Mouse (Mus musculus) neural tube, embryonic 14.5 days (tissue): ENCODE results near the gene Lingo3. TPM values are rescaled to one million over a fixed set of nuclear protein-coding genes. Genes with fewer than 3 reads are reported as not detected.

ENCODE experiments used
- ATAC-seq: fragments of 200-750 bp; cut with Nextera tagmentation; 2 replicates; pipeline ENCODE4 v1.8.0; 2017; ENCODE audit warnings: low read depth, mild to moderate bottlenecking, moderate TSS enrichment, moderate library complexity
- H3K27ac ChIP-seq: fragments of 300-500 bp; sonication (generic); 2 replicates; pipeline ENCODE4 v1.5.1; 2014; ENCODE audit warnings: low read depth, mild to moderate bottlenecking, control low read depth, low read length, moderate library complexity, mixed read lengths
- H3K27me3 ChIP-seq: fragments of 300-500 bp; sonication (generic); 2 replicates; pipeline ENCODE4 v1.6.1; 2014; ENCODE audit warnings: low read length; ENCODE audit not compliant: control insufficient read depth, insufficient read depth
- H3K36me3 ChIP-seq: fragments of 300-500 bp; sonication (generic); 2 replicates; pipeline ENCODE4 v1.6.1; 2014; ENCODE audit warnings: low read length, mixed read lengths; ENCODE audit not compliant: control insufficient read depth, insufficient read depth
- H3K4me1 ChIP-seq: fragments of 300-500 bp; sonication (generic); 2 replicates; pipeline ENCODE4 v1.6.1; 2014; ENCODE audit warnings: low read length; ENCODE audit not compliant: control insufficient read depth, insufficient read depth
- H3K4me2 ChIP-seq: fragments of 300-500 bp; sonication (generic); 2 replicates; pipeline ENCODE4 v1.6.1; 2014; ENCODE audit warnings: mild to moderate bottlenecking, low read depth, low read length, control low read depth
- H3K4me3 ChIP-seq: fragments of 300-500 bp; sonication (generic); 2 replicates; pipeline ENCODE4 v1.5.1; 2014; ENCODE audit warnings: low read depth, low read length, control low read depth, mixed read lengths
- H3K9ac ChIP-seq: fragments of 300-500 bp; sonication (generic); replicated peaks from 2 replicates; pipeline ENCODE4 v1.6.1; 2014; ENCODE audit warnings: low read depth, mild to moderate bottlenecking, control low read depth, low read length, mixed read lengths
- H3K9me3 ChIP-seq: fragments of 300-500 bp; sonication (generic); 2 replicates; pipeline ENCODE4 v1.6.1; 2016; ENCODE audit warnings: low read length; ENCODE audit not compliant: control insufficient read depth
- WGBS: fragments of 180-500 bp; shearing (Covaris S2); extraction: QIAGEN DNeasy Blood & Tissue Kit; methylation state at CpG from one replicate; pipeline ENCODE4 v1.1.7; 2014; 5-methylcytosine and 5-hydroxymethylcytosine counted together
- polyA plus RNA-seq: library from polyadenylated mRNA; unstranded; fragments of >200 nt; fragmentation: Nextera tagmentation; extraction: Ambion mirVana; gene quantifications from 2 replicates; pipeline ENCODE4 v1.2.1, GENCODE M21; 2014

Lingo3 gene
- polyA plus RNA-seq, 1 experiment from 2014 or later, result 12.0 TPM

DNA sequence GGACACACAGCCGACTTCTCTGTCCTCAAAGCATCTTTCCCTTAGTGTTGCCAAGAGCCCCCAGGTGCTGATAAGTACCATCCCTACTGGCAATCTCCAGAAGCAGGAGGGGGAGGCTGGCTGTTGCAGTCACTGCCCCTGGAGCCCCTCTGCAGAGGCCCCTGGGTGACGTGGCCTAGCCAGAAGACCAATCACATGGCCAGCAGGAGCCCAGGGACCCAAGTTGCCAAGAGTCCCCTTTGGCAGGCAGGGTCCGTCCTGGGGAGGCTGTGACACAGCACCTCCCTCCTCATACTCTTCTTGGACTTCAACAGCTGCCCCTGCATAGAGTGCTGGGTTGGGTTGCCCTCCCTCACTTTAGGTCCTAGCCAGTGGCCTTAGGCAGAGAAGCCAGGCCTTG lies 40.8 kb downstream of the Lingo3 start:
- no peak overlapping the region for H3K27ac ChIP-seq
- no peaks in the 10 kb centered on the region for H3K27me3 ChIP-seq
- H3K4me1 ChIP-seq, result peaks cover 18% of the 10 kb centered on the region
- H3K9ac ChIP-seq, result no peak overlapping the region
- no peak for ATAC-seq
- H3K36me3 ChIP-seq, result peaks cover 37% of the 10 kb centered on the region
- H3K4me2 ChIP-seq, result no peak overlapping the region
- no peak overlapping the region for H3K4me3 ChIP-seq
- H3K9me3 ChIP-seq, result no peaks in the 10 kb centered on the region
- WGBS, result 84% methylated on average over 3 of the region's 3 CpGs

DNA sequence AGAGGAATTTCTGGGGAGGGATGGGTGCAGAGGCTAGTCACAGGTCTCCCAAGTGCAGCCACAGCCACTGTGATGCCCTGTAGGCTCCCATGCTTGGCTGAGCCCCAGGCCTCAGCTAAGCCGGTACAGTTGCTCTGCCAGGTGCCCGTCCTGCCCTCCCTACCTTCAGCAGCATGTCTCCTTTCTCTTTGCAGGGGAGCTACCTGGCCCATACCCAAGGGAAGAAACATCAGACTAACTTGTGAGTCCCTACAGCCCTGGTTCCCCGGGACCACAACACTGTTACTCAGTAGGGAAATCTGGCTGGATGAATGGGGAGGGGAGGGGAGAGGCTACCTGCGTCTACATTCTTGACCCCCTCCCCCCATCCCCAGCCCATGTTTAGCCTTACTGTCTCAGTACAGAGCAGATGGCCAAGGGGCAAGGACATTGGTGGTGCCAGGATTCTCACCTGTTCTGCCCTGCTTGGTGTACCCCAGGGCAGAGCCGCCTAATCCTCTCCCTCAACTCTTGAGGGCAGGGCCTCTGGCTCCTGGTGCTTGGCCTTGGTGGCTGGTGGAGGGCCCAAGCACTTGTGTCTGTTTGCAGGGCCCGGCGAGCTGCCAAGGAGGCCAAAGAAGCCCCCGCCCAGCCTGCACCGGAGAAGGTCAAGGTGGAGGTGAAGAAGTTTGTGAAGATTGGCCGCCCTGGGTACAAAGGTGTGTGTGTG lies 41.5 kb downstream of the Lingo3 start:
- Histone ChIP-seq H3K9ac (no peak overlapping the region), H3K27me3 (no peaks in the 10 kb centered on the region), H3K27ac (no peak overlapping the region), H3K9me3 (no peaks in the 10 kb centered on the region), H3K4me1 (peaks cover 18% of the 10 kb centered on the region), H3K4me2 (no peak overlapping the region), H3K36me3 (peaks cover 37% of the 10 kb centered on the region), H3K4me3 (no peak overlapping the region)
- 95% methylated on average over 10 of the region's 10 CpGs for WGBS
- ATAC-seq, result no peak

DNA sequence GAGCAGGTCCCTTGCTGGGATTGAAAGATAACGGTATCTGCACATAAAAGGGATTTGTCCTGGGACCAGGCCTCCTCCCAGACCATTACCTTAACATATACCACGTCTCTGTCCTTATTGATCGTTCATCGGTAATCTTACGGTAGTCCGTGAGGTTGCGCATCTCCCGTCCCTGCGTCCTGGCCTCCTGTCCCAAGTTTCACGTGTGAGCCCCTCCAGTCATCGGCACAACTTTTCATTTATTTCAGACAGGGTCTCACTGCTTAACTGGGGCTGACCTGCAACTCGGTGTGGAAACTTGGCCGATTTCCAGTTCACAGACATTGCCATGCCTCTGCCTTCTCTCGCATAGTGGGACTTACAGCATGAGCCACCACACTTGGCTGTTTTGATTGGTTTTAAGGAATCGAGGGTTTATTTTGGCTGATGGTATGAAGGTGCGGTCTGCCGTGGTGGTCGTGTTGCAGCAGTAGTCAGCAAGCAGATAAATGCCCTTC lies 44.7 kb downstream of the Lingo3 start:
- peaks cover 24% of the 10 kb centered on the region for H3K4me1 ChIP-seq
- H3K4me2 ChIP-seq, result peak overlapping the region; percentile 91
- H3K27ac ChIP-seq, result peak overlapping the region; percentile 97
- H3K9ac ChIP-seq, result peak overlapping the region; percentile 95
- no peak for ATAC-seq
- H3K4me3 ChIP-seq, result peak overlapping the region; percentile 94
- H3K36me3 ChIP-seq, result peaks cover 50% of the 10 kb centered on the region
- no peaks in the 10 kb centered on the region for H3K9me3 ChIP-seq
- H3K27me3 ChIP-seq, result no peaks in the 10 kb centered on the region
- WGBS, result 4% methylated on average over 18 of the region's 18 CpGs

DNA sequence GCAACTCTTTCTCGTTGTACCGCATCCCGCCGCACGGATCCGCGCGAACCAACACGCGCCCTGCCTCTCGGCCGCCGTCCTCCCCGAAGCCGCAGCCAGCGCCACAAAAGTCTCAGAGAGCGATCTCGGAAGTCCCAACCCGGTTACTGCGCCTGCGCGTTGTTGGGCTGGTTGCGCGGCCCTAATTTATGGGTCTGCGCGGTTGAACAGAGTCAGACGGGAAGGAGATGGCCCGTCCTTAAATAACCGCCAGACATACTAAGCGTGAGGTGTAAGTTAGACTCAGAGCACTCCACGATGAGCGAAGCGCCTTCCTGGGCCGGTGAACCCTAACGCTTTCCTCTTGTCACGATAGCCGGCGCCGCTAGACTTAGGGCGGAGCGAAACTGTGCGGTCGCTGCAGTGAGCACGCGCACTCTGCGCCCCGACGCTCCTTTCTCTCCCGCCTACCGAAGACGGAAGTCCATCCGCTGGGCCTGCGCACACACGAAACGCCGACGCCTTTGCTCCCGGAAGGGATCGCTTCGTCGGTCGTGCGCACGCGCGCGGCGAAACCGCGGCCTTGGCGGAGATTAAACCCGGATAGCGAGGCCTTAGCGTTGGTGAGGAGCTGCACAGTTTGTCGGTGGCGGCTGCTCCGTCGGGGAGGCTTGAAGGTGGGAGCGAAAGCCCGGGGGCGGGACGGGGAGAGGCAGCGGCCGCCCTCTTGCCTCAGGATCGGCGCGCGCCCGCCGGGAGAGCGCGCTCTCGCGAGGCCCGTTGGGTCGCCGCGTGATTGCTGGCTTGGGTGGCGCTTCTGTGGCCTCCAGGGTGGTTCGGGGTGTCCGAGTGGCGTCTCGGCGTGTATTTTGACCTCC lies 45.5 kb downstream of the Lingo3 start, which contains the start of the genes Sf3a2 and Plekhj1:
TSS of gene Sf3a2 (plus strand) at position 49 of the 857 bp plus-strand sequence.
TSS of gene Plekhj1 (minus strand) at position 477 of the 857 bp plus-strand sequence.
- Histone ChIP-seq H3K9ac (peak within 1 kb of the TSS; percentile 95), H3K9me3 (no peaks in the 10 kb centered on the region), H3K36me3 (peaks cover 50% of the 10 kb centered on the region), H3K27me3 (no peaks in the 10 kb centered on the region), H3K27ac (peak within 1 kb of the TSS; percentile 97), H3K4me3 (peak within 1 kb of the TSS; percentile 94), H3K4me1 (peaks cover 24% of the 10 kb centered on the region), H3K4me2 (peak within 1 kb of the TSS; percentile 91)
- under 1% methylated on average over 100 of the region's 104 CpGs for WGBS
- peak; percentile 93 for ATAC-seq

DNA sequence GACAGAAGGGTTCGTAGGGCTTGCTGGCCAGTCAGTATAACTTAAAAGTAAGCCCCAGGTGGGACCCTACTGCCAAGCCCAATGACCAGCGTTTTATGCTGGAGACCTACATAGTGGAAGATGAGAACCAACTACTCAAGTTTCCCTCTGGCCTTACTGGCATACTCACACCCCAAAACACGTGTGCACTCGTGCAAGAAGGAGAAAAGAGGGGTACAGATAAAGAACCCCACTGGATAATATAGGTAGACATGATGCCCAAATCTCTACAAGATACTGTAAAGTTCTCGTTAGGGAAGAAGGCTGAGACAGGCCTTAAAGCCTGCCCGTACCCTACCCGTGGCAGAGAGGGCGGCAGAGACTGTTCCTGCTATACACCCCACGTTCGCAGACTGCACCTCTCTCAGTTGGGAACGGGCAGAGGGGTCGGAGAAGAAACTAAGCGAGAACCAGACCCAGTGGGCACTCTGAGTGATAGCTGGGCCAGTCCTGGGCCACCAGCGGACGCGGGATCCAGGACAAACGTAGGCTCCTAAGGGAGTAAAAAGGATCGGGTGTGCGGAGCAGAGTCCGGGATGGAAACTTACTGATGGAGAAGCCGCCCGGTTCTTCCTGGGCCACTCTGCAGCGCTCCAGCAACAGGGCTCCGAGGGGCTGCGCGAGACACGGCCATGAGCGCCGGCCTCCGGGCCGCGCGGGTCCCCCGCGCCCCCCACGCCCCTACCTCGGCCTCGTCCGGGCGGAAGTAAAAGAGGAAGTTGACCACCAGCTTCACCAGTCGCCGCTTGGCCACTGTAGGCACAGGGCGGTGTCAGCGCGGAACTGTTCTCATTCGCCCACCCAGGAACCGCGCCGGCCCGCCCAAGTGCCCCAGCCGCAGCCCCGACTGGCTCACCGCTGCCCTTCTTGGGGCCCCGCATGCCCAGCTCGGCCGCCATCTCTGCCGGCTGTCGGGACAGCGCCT lies 46.4 kb downstream of the Lingo3 start:
- peaks cover 48% of the 10 kb centered on the region for H3K36me3 ChIP-seq
- ATAC-seq, result peak; percentile 66
- H3K27ac ChIP-seq, result peak overlapping the region; percentile 97
- H3K9ac ChIP-seq, result peak overlapping the region; percentile 95
- peaks cover 24% of the 10 kb centered on the region for H3K4me1 ChIP-seq
- H3K4me2 ChIP-seq, result peak overlapping the region; percentile 75
- peak overlapping the region; percentile 94 for H3K4me3 ChIP-seq
- no peaks in the 10 kb centered on the region for H3K9me3 ChIP-seq
- 3% methylated on average over 57 of the region's 59 CpGs for WGBS
- no peaks in the 10 kb centered on the region for H3K27me3 ChIP-seq

DNA sequence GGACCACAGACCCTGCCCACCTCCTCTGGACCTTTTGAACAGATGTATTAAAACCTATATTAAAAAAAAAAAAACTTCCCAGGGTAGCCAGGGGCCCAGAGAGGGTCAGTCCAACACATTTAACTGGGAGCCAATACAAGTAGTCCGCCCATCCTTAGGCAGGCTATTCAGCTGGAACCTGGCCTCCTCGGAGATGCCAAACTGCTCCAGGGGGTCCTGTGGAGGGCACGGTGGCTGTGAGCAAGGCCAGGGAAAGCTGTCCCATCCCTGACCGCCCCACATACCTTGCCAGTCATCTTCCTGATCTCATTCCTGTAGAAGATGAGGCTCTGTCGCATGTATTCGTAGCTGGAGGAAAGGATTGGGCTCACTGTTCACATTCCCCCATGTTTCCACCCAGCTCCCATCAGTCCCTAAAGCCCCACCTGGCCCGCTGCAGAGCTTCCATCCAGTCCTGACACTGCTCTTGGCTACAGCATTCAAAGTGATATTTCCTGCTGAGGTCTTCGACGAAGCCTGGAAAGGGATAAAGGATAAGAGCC lies 47.5 kb downstream of the Lingo3 start:
- no peak overlapping the region for H3K27ac ChIP-seq
- peaks cover 46% of the 10 kb centered on the region for H3K36me3 ChIP-seq
- H3K4me3 ChIP-seq, result no peak overlapping the region; the same call in 1 of the 2 replicates
- H3K9ac ChIP-seq, result 0 out of 2 replicates have a peak overlapping the region, but pooled peaks have one; percentile 95
- H3K27me3 ChIP-seq, result no peaks in the 10 kb centered on the region
- H3K9me3 ChIP-seq, result no peaks in the 10 kb centered on the region
- H3K4me2 ChIP-seq, result peak overlapping the region; percentile 75
- WGBS, result 83% methylated on average over 9 of the region's 9 CpGs
- H3K4me1 ChIP-seq, result peaks cover 24% of the 10 kb centered on the region
- ATAC-seq, result no peak

DNA sequence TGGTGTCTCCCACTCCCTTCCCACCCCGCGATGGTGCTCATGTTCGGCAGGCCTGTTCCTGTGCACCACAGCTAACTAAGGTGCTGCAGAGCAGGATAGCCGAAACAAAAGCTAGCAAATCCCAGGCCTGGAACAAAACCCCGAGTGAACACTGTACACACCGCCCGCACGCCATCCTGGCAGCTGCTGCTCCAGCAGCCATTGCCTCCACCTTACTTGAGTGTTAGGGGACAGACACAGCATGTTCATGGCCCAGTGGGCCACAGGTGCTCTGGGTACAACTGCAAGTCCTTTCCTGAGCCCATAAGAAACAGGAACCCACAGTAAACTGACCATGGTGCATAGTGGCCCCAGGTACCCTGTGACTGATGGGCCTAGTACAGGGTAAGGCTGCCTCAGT lies 49.1 kb downstream of the Lingo3 start:
- Histone ChIP-seq H3K36me3 (peaks cover 51% of the 10 kb centered on the region), H3K4me3 (no peak overlapping the region)
- ATAC-seq, result no peak

DNA sequence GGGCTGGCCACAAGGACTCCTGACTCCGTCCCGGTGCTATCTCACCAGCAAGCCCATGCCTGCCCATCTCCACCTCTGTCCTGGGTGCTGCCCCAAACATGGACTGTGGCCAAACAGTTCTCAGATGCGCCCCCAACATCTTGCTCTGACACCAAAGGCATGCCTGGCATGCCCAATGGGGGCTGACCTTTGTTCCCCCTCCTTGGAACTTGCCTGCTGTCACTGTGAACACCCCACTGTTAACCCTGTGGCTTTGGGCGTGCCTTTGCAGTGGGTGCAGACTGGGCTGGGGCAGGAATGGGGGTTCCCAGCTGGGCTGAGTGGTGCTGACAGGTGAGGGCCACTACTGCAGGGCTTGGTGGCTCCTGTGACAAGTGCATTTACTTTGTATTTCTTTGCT lies 50.0 kb downstream of the Lingo3 start:
- Histone ChIP-seq H3K27ac (0 out of 2 replicates have a peak overlapping the region, but pooled peaks have one; percentile 35), H3K9ac (no peak overlapping the region), H3K27me3 (no peaks in the 10 kb centered on the region), H3K4me3 (no peak overlapping the region), H3K9me3 (no peaks in the 10 kb centered on the region), H3K4me2 (no peak overlapping the region), H3K36me3 (peaks cover 58% of the 10 kb centered on the region), H3K4me1 (peaks cover 15% of the 10 kb centered on the region)
- 88% methylated on average over 4 of the region's 4 CpGs for WGBS
- no peak for ATAC-seq

More for the DNA sequence above, 49.1 kb downstream of the Lingo3 start:
- Histone ChIP-seq H3K4me1 (peaks cover 20% of the 10 kb centered on the region), H3K4me2 (no peak overlapping the region), H3K27ac (no peak overlapping the region), H3K27me3 (no peaks in the 10 kb centered on the region), H3K9me3 (no peaks in the 10 kb centered on the region), H3K9ac (no peak overlapping the region)
- WGBS, result 90% methylated on average over 8 of the region's 8 CpGs
